Mouse (Mus musculus) cortical plate, adult 2 months (tissue): ENCODE measurements around the gene Txndc9. TPM values are rescaled to one million over a fixed set of nuclear protein-coding genes. Genes with fewer than 3 reads are reported as not detected.

ENCODE experiments used
- H3K27ac ChIP-seq: fragments of 200-500 bp; 2 replicates; pipeline ENCODE4 v1.5.1; 2012; ENCODE audit warnings: low read length, control low read depth, inconsistent platforms; ENCODE audit not compliant: insufficient read depth
- H3K4me1 ChIP-seq: fragments of 200-500 bp; 2 replicates; pipeline ENCODE4 v1.6.1; 2011; ENCODE audit warnings: low read length; ENCODE audit not compliant: control insufficient read depth, insufficient read depth
- H3K4me3 ChIP-seq: fragments of 200-500 bp; 2 replicates; pipeline ENCODE4 v1.5.1; 2011; ENCODE audit warnings: mild to moderate bottlenecking, low read length, control low read depth; ENCODE audit not compliant: insufficient read depth
- CTCF ChIP-seq: fragments of 200-500 bp; IDR thresholded peaks from 2 replicates; pipeline ENCODE4 v1.5.1; 2011; ENCODE audit warnings: mild to moderate bottlenecking, control low read depth, low read length; ENCODE audit not compliant: insufficient read depth; ENCODE audit errors: extremely low read depth
- POLR2A ChIP-seq: fragments of 200-500 bp; IDR thresholded peaks from 2 replicates; pipeline ENCODE4 v1.6.1; 2011; ENCODE audit warnings: mild to moderate bottlenecking, low read length, control low read depth; ENCODE audit not compliant: insufficient read depth; ENCODE audit errors: extremely low read depth
- polyA plus RNA-seq: library from polyadenylated mRNA; depleted of rRNA; stranded (reverse); fragments of >200 nt; gene quantifications from 2 replicates; pipeline ENCODE4 v1.2.3, GENCODE M21; 2012

Gene Txndc9
- polyA plus RNA-seq, 1 experiment, result 43.8 TPM

- no peak for TF ChIP-seq POLR2A
Measured at GRCm38 (mm10) chr1:38006741-38007140, 9.0 kb upstream of the Txndc9 start.

GRCm38 (mm10) chr1:38003046-38003445 is 5.4 kb upstream of the Txndc9 start:
- Histone ChIP-seq H3K27ac (no peak overlapping the region), H3K4me3 (no peak overlapping the region), H3K4me1 (no peaks in the 10 kb centered on the region)
- TF ChIP-seq POLR2A, result no peak
- no peak for TF ChIP-seq CTCF

More at GRCm38 (mm10) chr1:38006741-38007140, 9.0 kb upstream of the Txndc9 start:
- Histone ChIP-seq H3K27ac (no peak overlapping the region), H3K4me1 (no peaks in the 10 kb centered on the region), H3K4me3 (no peak overlapping the region)

GRCm38 (mm10) chr1:38001956-38002355 is 4.3 kb upstream of the Txndc9 start:
- Histone ChIP-seq H3K4me1 (no peaks in the 10 kb centered on the region), H3K4me3 (no peak overlapping the region), H3K27ac (no peak overlapping the region)
- no peak for TF ChIP-seq POLR2A
- TF ChIP-seq CTCF, result no peak

GRCm38 (mm10) chr1:38000844-38001243 is 3.2 kb upstream of the Txndc9 start:
- TF ChIP-seq CTCF, result no peak
- no peak for TF ChIP-seq POLR2A
- Histone ChIP-seq H3K27ac (no peak overlapping the region), H3K4me1 (no peaks in the 10 kb centered on the region; the same call in 1 of the 2 replicates), H3K4me3 (no peak overlapping the region)

- H3K4me1 ChIP-seq, result no peaks in the 10 kb centered on the region; the same call in 1 of the 2 replicates
- H3K27ac ChIP-seq, result no peak overlapping the region
- TF ChIP-seq POLR2A, result no peak
- TF ChIP-seq CTCF, result no peak
- no peak overlapping the region; the same call in 1 of the 2 replicates for H3K4me3 ChIP-seq
Measured at GRCm38 (mm10) chr1:37999552-37999951, 1.9 kb upstream of the Txndc9 start.

- Histone ChIP-seq H3K4me1 (no peaks in the 10 kb centered on the region; the same call in 1 of the 2 replicates), H3K27ac (no peak overlapping the region), H3K4me3 (peak overlapping the region; percentile 81)
- TF ChIP-seq POLR2A (no peak), CTCF (no peak)
Measured at GRCm38 (mm10) chr1:37998371-37999199, 892 bp upstream of the Txndc9 start.

GRCm38 (mm10) chr1:37996877-37997484 is 712 bp downstream of the Txndc9 start:
- Histone ChIP-seq H3K27ac (peak overlapping the region; percentile 94), H3K4me1 (no peaks in the 10 kb centered on the region; the same call in 1 of the 2 replicates), H3K4me3 (peak overlapping the region; percentile 81)
- no peak for TF ChIP-seq CTCF
- TF ChIP-seq POLR2A, result peak; percentile 63

- Histone ChIP-seq H3K4me1 (no peaks in the 10 kb centered on the region; the same call in 1 of the 2 replicates), H3K27ac (no peak overlapping the region)
- TF ChIP-seq CTCF (no peak), POLR2A (no peak)
Measured at GRCm38 (mm10) chr1:37996226-37996625, 1.5 kb downstream of the Txndc9 start.

GRCm38 (mm10) chr1:37987856-37988255 is 9.8 kb downstream of the Txndc9 start:
- no peak overlapping the region for H3K4me3 ChIP-seq
- TF ChIP-seq POLR2A, result no peak
- TF ChIP-seq CTCF, result no peak
- no peaks in the 10 kb centered on the region for H3K4me1 ChIP-seq
- no peak overlapping the region for H3K27ac ChIP-seq

More at GRCm38 (mm10) chr1:37996226-37996625, 1.5 kb downstream of the Txndc9 start:
- peak overlapping the region; percentile 81 for H3K4me3 ChIP-seq
